Mouse (Mus musculus) thymus, adult 2 months (tissue): ENCODE measurements around the gene Gnat1. TPM values are rescaled to one million over a fixed set of nuclear protein-coding genes. Genes with fewer than 3 reads are reported as not detected.

ENCODE experiments used
- DNase-seq: peaks from one replicate; pipeline ENCODE4 v3.0.0; 2021
- H3K27ac ChIP-seq: fragments of 200-500 bp; 2 replicates; pipeline ENCODE4 v1.5.1; 2012; ENCODE audit warnings: low read length, control low read depth; ENCODE audit not compliant: control insufficient read depth, insufficient read depth
- H3K27me3 ChIP-seq: fragments of 200-500 bp; 2 replicates; pipeline ENCODE4 v1.6.1; 2012; ENCODE audit warnings: mild to moderate bottlenecking, low read length, moderate library complexity, mixed read lengths; ENCODE audit not compliant: control insufficient read depth, insufficient read depth
- H3K36me3 ChIP-seq: fragments of 200-500 bp; 2 replicates; pipeline ENCODE4 v1.6.1; 2012; ENCODE audit warnings: mild to moderate bottlenecking, low read length, moderate library complexity; ENCODE audit not compliant: control insufficient read depth, insufficient read depth
- H3K4me1 ChIP-seq: fragments of 200-500 bp; replicated peaks from 2 replicates; pipeline ENCODE4 v1.6.1; 2012; ENCODE audit warnings: low read length; ENCODE audit not compliant: control insufficient read depth, insufficient read depth
- H3K4me3 ChIP-seq: fragments of 200-500 bp; 2 replicates; pipeline ENCODE4 v1.5.1; 2012; ENCODE audit warnings: mild to moderate bottlenecking, low read length, control low read depth, moderate library complexity; ENCODE audit not compliant: control insufficient read depth, insufficient read depth
- CTCF ChIP-seq: fragments of 200-500 bp; IDR thresholded peaks from 2 replicates; pipeline ENCODE4 v1.5.1; 2012; ENCODE audit warnings: mild to moderate bottlenecking, control low read depth, low read length, moderate library complexity, borderline replicate concordance; ENCODE audit not compliant: control insufficient read depth, poor library complexity, insufficient read depth; ENCODE audit errors: extremely low read depth
- POLR2A ChIP-seq: fragments of 200-500 bp; IDR thresholded peaks from 2 replicates; pipeline ENCODE4 v1.6.1; 2012; ENCODE audit warnings: mild to moderate bottlenecking, low read length, control low read depth, moderate library complexity; ENCODE audit not compliant: control insufficient read depth, poor library complexity, insufficient read depth; ENCODE audit errors: extremely low read depth
- whole genome bisulfite sequencing: fragments of 180-500 bp; shearing (Covaris S2); methylation state at CpG from one replicate; pipeline ENCODE4 v1.1.7; 2018; 5-methylcytosine and 5-hydroxymethylcytosine counted together
- polyA plus RNA-seq: library from polyadenylated mRNA; depleted of rRNA; stranded (reverse); fragments of >200 nt; gene quantifications from 2 replicates; pipeline ENCODE4 v1.2.3, GENCODE M21; 2012

Gene Gnat1
- polyA plus RNA-seq, 1 experiment: 0.13 TPM

DNA sequence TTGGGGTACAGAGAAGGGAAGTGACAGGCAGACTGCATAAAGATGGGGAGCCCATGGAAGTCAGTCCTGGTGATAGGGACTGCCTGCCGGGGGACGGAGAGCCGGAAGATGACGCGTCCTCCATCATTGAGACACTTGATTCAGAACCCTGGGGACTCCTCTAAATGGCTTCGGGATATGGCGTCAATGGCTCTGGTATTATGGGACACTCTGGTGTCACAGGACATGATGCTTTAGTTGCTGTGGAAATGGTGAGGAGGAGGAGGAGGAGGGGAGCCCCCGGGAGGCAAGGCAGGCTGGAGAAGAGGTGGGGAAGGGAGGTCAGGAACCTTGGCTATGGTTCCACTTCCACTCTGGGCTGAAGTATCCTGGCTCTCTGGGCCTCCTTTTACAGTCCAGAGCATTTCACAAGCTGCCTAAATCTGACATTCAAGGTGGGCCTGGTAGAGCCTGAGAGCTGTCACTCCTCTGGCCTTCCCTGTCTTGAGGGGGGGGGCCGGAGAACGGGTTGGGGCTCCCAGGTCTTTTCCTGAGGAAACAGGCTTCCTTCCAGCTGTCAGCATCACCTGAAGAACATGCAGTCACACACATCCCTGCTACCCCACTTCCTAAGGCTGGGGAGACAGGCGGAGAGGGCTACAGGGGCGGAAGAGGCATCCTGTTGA lies 16.1 kb upstream of the Gnat1 start:
- Histone ChIP-seq H3K36me3 (no peaks in the 10 kb centered on the region), H3K4me3 (no peak overlapping the region), H3K27me3 (no peaks in the 10 kb centered on the region), H3K4me1 (peaks cover under 1% of the 10 kb centered on the region; the same call in 1 of the 2 replicates), H3K27ac (no peak overlapping the region)
- DNase-seq: no peak
- 81% methylated on average over 12 of the region's 12 CpGs for WGBS
- no peak for TF ChIP-seq POLR2A
- no peak for TF ChIP-seq CTCF

DNA sequence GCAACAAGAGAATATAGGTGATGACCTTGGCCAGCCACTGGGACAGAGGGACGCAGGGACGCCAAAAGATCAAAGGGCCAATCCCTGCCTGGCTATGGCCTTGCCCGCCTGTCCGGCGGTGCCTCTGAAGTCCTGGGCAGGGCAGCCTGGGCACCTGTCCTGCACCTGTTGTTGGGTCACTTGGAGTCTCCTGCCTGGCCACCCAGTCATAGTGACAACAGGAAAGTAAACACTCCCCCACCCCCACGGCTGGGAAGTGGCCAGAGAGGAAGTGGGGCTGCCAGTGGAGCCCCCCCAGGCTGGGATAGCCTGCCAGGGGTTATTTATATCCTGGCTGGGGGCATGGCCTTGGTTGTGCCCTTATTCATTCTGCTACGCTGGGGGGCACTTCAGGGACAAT lies 15.1 kb upstream of the Gnat1 start:
- Histone ChIP-seq H3K4me1 (peaks cover 6% of the 10 kb centered on the region), H3K27ac (no peak overlapping the region), H3K27me3 (no peaks in the 10 kb centered on the region), H3K36me3 (no peaks in the 10 kb centered on the region), H3K4me3 (no peak overlapping the region)
- no peak for DNase-seq
- 87% methylated on average over 7 of the region's 7 CpGs for WGBS
- TF ChIP-seq CTCF (no peak), POLR2A (no peak)

DNA sequence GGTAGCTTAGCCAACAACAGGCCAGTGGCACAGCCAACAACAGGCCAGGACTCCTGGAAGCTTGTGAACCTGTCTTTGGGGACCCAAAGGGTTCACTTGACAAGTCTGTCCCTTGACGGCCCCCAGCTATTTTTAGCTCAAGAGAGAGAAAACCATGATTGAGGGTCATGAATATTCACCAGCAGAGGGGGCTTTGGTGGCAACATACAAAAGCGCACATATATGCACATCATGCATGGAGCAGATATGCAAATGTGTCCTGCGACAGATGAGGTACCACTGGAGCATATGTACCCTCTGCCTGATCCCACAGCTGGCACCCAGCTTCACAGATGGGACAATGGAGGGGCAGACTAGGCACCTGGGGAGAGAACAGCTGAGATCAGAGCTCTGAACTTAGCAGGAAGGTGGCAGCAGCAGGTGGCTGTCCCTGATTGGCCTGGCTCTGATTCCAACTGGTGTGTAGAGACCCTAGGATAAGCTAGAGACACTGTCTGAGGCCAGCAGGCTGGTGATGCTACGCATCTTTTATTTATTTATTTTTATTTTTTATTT lies 14.0 kb upstream of the Gnat1 start:
- DNase-seq: no peak
- TF ChIP-seq CTCF: no peak
- TF ChIP-seq POLR2A: no peak
- 70% methylated on average over 4 of the region's 4 CpGs for WGBS
- Histone ChIP-seq H3K4me1 (peaks cover 6% of the 10 kb centered on the region), H3K27me3 (no peaks in the 10 kb centered on the region), H3K36me3 (no peaks in the 10 kb centered on the region), H3K4me3 (no peak overlapping the region), H3K27ac (no peak overlapping the region)

DNA sequence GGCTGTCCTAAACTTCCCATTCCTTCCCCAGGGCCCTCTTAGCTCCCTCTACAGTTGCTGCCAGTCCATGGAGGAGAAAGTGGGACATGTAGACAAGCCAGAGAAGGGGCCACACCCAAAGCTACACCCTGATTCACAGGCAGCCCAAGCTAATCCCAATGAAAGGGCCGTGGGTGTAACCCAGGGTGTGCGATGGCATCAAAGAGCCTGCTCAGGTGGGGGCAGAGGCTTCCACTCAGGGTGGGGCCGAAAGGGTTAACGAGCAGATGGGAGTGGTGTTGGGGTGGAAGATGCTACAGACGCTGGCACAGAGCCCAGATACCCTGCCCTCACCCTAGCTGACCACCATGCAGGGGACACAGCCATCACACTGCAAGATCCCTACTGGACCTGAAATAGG lies 13.3 kb upstream of the Gnat1 start:
- Histone ChIP-seq H3K4me1 (peaks cover 6% of the 10 kb centered on the region), H3K27ac (no peak overlapping the region), H3K36me3 (no peaks in the 10 kb centered on the region), H3K4me3 (no peak overlapping the region), H3K27me3 (no peaks in the 10 kb centered on the region)
- TF ChIP-seq CTCF (no peak), POLR2A (no peak)
- DNase-seq: no peak
- 78% methylated on average over 5 of the region's 5 CpGs for WGBS

DNA sequence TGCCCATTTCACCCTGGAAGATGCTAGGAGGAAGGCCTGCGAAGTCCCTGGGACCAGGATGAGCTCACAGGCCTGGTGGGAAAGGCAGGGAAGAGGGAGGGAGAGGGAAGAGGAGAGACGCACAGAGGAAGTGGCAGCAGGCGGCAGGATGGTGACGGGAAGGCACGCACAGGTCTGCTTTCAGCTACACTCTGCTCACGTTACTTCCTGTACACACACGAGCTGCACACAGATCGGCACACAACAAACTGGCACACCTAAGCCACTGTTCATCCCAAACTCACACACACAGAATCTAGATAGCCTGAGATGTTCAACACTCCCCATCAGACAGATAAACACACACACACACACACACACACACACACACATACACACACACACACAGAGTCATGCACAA lies 10.9 kb upstream of the Gnat1 start:
- H3K27ac ChIP-seq: no peak overlapping the region
- no peak overlapping the region for H3K4me3 ChIP-seq
- H3K27me3 ChIP-seq: no peaks in the 10 kb centered on the region
- no peak for TF ChIP-seq CTCF
- peaks cover 6% of the 10 kb centered on the region for H3K4me1 ChIP-seq
- WGBS: 14% methylated on average over 8 of the region's 8 CpGs
- no peak for DNase-seq
- H3K36me3 ChIP-seq: no peaks in the 10 kb centered on the region

DNA sequence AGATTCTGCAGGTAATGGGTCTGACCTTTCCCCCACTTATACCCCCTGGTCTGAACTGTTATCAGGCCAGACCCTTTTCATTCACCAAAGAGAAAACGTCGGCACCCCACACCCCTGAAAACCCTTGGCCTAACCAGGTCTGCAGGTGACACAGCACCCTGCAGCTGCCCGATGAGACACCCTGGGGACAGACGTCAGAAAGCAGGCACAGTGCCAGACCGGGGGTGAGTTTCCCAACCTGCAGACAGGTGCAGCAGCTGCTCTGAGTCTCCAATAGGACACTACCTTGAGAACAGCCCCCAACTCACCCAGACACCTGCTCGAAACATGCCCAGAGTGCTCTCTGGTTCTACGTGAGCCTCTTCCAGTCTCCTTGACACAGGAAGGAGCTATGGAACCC lies 9.4 kb upstream of the Gnat1 start:
- Histone ChIP-seq H3K4me1 (peaks cover 6% of the 10 kb centered on the region), H3K27me3 (no peaks in the 10 kb centered on the region), H3K27ac (no peak overlapping the region), H3K36me3 (no peaks in the 10 kb centered on the region), H3K4me3 (no peak overlapping the region)
- no peak for DNase-seq
- TF ChIP-seq CTCF: no peak
- no peak for TF ChIP-seq POLR2A
- 76% methylated on average over 7 of the region's 7 CpGs for WGBS

DNA sequence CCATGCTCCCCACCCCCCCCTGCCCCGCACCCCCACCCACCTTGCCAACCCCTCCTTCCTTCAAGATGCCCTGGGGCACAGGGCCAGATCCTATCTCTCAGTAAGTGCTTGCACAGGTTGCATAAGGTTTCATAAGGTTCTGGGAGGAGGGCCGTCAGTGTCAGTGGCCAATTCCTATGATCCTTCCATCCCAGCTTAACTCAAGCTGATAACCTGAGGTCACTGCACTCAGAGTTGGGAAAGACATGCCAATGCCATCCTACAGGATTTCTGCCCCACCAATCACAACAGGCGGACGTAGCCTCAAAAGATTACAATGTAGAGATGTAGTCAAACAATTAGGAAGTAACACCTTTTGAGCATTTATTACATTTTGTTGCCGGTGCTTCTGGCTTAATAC lies 8.9 kb upstream of the Gnat1 start:
- TF ChIP-seq POLR2A (no peak), CTCF (no peak)
- no peak for DNase-seq
- no peaks in the 10 kb centered on the region for H3K27me3 ChIP-seq
- H3K4me3 ChIP-seq: no peak overlapping the region
- peaks cover 6% of the 10 kb centered on the region for H3K4me1 ChIP-seq
- 95% methylated on average over 5 of the region's 5 CpGs for WGBS
- no peaks in the 10 kb centered on the region for H3K36me3 ChIP-seq
- H3K27ac ChIP-seq: no peak overlapping the region
